Mouse (Mus musculus) lung, embryonic 16.5 days (tissue): ENCODE results near the gene Zcchc2. TPM values are rescaled to one million over a fixed set of nuclear protein-coding genes. Genes with fewer than 3 reads are reported as not detected.

Experiments
- ATAC-seq: fragments of 200-750 bp; cut with Nextera tagmentation; 2 replicates; pipeline ENCODE4 v1.8.0; 2017; ENCODE audit warnings: low read depth, mild to moderate bottlenecking, moderate library complexity
- H3K27ac ChIP-seq: fragments of 300-500 bp; sonication (generic); 2 replicates; pipeline ENCODE4 v1.5.1; 2014; ENCODE audit warnings: mild to moderate bottlenecking, control low read depth, low read length
- H3K27me3 ChIP-seq: fragments of 300-500 bp; sonication (generic); 2 replicates; pipeline ENCODE4 v1.6.1; 2014; ENCODE audit warnings: low read depth, low read length, mixed read lengths; ENCODE audit not compliant: control insufficient read depth, insufficient read depth
- H3K36me3 ChIP-seq: fragments of 300-500 bp; sonication (generic); 2 replicates; pipeline ENCODE4 v1.6.1; 2014; ENCODE audit warnings: low read length; ENCODE audit not compliant: control insufficient read depth, insufficient read depth
- H3K4me1 ChIP-seq: fragments of 300-500 bp; sonication (generic); replicated peaks from 2 replicates; pipeline ENCODE4 v1.6.1; 2014; ENCODE audit warnings: low read length, mixed read lengths; ENCODE audit not compliant: control insufficient read depth, insufficient read depth
- H3K4me2 ChIP-seq: fragments of 300-500 bp; sonication (generic); 2 replicates; pipeline ENCODE4 v1.6.1; 2014; ENCODE audit warnings: low read depth, low read length, control low read depth
- H3K4me3 ChIP-seq: fragments of 300-500 bp; sonication (generic); 2 replicates; pipeline ENCODE4 v1.5.1; 2014; ENCODE audit warnings: mild to moderate bottlenecking, low read length, control low read depth
- H3K9ac ChIP-seq: fragments of 300-500 bp; sonication (generic); 2 replicates; pipeline ENCODE4 v1.6.1; 2014; ENCODE audit warnings: low read length, control low read depth
- H3K9me3 ChIP-seq: fragments of 300-500 bp; sonication (generic); 2 replicates; pipeline ENCODE4 v1.6.1; 2016; ENCODE audit warnings: low read length; ENCODE audit not compliant: control insufficient read depth
- WGBS: fragments of 180-500 bp; shearing (Covaris S2); extraction: QIAGEN DNeasy Blood & Tissue Kit; methylation state at CpG from one replicate; pipeline ENCODE4 v1.1.7; 2014; 5-methylcytosine and 5-hydroxymethylcytosine counted together
- polyA plus RNA-seq: library from polyadenylated mRNA; unstranded; fragments of >200 nt; fragmentation: Nextera tagmentation; extraction: Ambion mirVana; gene quantifications from 2 replicates; pipeline ENCODE4 v1.2.1, GENCODE M21; 2015

Zcchc2 gene
- polyA plus RNA-seq, 1 experiment from 2014 or later: 2.3 TPM

DNA sequence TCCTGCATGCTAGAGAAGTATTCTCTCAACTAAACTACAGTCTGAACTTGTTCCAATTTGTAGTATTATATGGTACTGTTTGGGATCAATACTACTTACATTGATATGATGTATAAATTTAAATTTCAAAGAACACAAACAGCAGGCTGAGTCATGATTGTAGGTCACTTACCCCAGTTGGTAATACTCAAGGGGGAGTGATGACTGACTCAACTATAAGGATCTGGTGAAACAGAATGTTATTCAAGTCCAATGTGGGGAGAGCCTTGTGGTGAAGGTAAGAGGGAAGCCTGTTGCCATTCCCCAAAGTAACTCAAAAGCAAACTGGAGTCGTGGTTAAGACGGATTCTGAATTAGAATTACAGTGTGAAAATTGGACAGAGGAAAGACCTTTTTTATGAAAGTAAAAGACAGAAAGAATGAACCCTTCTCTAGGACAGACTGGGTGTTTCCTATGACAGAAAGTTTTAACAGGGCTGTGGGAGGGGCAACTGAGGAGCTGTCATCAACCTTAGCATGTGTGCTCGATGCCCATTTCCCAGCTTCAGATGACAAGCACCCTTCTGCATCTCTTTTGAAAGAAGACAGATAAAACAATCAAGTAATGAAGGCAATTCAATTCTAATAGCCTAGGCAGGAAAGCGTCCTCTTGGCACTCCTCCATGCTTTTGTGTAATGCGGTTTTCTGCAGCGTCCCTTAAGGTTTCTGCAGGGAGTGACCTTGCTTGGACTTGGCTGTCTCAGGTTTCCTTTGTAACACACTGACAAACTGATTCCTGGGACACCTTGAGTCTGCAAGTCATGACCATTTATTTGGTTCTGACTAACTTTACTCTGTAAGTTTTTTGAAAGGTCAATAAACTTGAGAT is 7.5 kb upstream of the Zcchc2 start:
- Histone ChIP-seq H3K4me1 (peaks cover 3% of the 10 kb centered on the region; the same call in 1 of the 2 replicates), H3K36me3 (no peaks in the 10 kb centered on the region), H3K4me3 (no peak overlapping the region), H3K4me2 (no peak overlapping the region), H3K27ac (no peak overlapping the region), H3K9ac (no peak overlapping the region), H3K27me3 (no peaks in the 10 kb centered on the region), H3K9me3 (no peaks in the 10 kb centered on the region)
- no peak for ATAC-seq
- 45% methylated on average over 6 of the region's 6 CpGs for WGBS

GRCm38 (mm10) chr1:105984172-105984571 is 6.0 kb upstream of the Zcchc2 start:
- H3K4me3 ChIP-seq: no peak overlapping the region
- H3K9me3 ChIP-seq: no peaks in the 10 kb centered on the region
- 92% methylated on average over 3 of the region's 3 CpGs for WGBS
- H3K27ac ChIP-seq: no peak overlapping the region
- ATAC-seq: no peak
- H3K9ac ChIP-seq: no peak overlapping the region
- H3K4me2 ChIP-seq: no peak overlapping the region
- no peaks in the 10 kb centered on the region for H3K36me3 ChIP-seq
- no peaks in the 10 kb centered on the region for H3K27me3 ChIP-seq
- H3K4me1 ChIP-seq: peaks cover 7% of the 10 kb centered on the region

DNA sequence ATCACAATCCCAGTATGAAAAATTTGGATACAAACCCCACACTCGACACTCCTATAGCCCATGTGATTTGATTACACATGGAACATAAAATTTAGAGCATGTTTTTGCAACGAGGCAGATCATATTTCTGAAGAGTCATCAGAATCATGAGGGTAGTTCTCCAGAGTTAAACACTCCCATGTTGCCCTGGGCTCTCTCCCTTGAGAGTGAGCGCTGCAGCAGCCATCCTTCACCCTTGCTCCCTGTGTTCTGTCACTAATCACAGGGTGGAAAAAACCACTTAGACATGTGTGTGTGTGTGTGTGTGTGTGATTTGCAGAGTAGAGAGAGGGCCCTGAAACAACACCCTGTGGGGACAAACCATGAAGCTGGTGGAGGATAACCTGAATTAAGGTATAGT is 2.0 kb upstream of the Zcchc2 start:
- Histone ChIP-seq H3K4me1 (peaks cover 20% of the 10 kb centered on the region), H3K36me3 (no peaks in the 10 kb centered on the region), H3K4me2 (no peak overlapping the region), H3K27me3 (no peaks in the 10 kb centered on the region), H3K9me3 (no peaks in the 10 kb centered on the region), H3K4me3 (no peak overlapping the region), H3K9ac (no peak overlapping the region), H3K27ac (no peak overlapping the region)
- WGBS: 40% methylated on average over 3 of the region's 3 CpGs
- no peak for ATAC-seq

DNA sequence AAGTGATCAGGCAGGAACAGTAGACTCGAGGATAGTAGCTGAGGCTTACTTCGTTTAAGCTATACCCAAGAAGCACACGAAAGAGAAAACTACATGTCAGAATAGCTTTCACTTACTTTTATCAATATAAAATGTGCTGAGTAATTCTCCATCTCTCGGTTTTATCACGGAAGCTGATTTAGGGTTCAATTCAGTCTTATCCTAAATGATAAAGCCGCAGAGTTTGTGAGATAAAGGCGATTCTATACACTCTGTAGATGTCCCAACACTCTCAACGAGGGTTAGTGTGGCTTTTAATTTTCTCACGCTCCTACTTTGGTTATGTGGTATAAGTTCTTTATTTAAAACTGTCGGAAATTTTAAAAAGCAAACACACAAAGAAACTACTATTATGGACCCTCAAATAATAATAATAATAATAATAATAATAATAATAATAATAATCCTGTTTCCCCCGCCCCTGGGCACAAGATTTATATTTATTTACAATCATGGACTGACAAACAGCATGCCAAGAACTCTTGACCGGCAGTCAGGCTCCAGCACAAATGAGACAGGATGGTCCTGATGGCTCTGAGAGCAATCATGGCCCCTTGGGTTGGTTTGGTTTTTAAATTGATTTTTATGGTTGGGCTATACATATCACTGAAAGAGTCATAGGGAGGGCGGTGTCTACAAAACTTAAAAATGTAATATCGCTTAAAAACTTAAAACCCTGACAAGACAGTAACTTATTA is 1.1 kb upstream of the Zcchc2 start:
- H3K4me2 ChIP-seq: peak overlapping the region; percentile 88
- ATAC-seq: no peak
- WGBS: 62% methylated on average over 14 of the region's 14 CpGs
- H3K9me3 ChIP-seq: no peaks in the 10 kb centered on the region
- H3K9ac ChIP-seq: peak overlapping the region; percentile 83
- peaks cover 23% of the 10 kb centered on the region for H3K4me1 ChIP-seq
- H3K36me3 ChIP-seq: no peaks in the 10 kb centered on the region
- peak overlapping the region; percentile 64 for H3K4me3 ChIP-seq
- no peak overlapping the region for H3K27ac ChIP-seq
- H3K27me3 ChIP-seq: no peaks in the 10 kb centered on the region

DNA sequence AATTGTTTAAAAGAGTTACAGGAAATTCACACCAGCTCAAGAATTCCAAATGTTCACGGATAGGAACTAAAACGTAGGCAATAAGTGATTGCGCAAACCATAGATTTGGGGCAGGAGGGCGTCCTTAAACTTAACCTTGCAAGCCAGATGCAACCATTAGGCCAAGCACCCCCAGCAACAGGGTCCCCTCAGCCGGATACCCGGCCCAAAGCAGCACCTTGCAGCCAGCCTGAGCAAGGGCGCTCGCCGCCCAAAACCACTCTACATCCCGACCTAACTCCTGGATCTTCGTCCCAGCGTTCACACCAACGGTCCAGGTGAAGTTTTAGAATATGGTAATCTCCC is 594 bp upstream of the Zcchc2 start:
- no peaks in the 10 kb centered on the region for H3K36me3 ChIP-seq
- H3K9ac ChIP-seq: peak overlapping the region; percentile 83
- peak overlapping the region; percentile 64 for H3K4me3 ChIP-seq
- peaks cover 23% of the 10 kb centered on the region for H3K4me1 ChIP-seq
- H3K4me2 ChIP-seq: peak overlapping the region; percentile 88
- H3K9me3 ChIP-seq: no peaks in the 10 kb centered on the region
- 0 out of 2 replicates have a peak overlapping the region, but pooled peaks have one; percentile 57 for H3K27ac ChIP-seq
- under 1% methylated on average over 13 of the region's 13 CpGs for WGBS
- no peak; the same call in 1 of the 2 replicates for ATAC-seq
- no peaks in the 10 kb centered on the region for H3K27me3 ChIP-seq

GRCm38 (mm10) chr1:105990911-105991761 is 930 bp downstream of the Zcchc2 start:
- H3K4me3 ChIP-seq: peak overlapping the region; percentile 64
- peak overlapping the region; percentile 96 for H3K27ac ChIP-seq
- no peaks in the 10 kb centered on the region for H3K27me3 ChIP-seq
- no peaks in the 10 kb centered on the region for H3K9me3 ChIP-seq
- peak; percentile 49 for ATAC-seq
- peak overlapping the region; percentile 74 for H3K9ac ChIP-seq
- peaks cover 23% of the 10 kb centered on the region for H3K4me1 ChIP-seq
- H3K4me2 ChIP-seq: peak overlapping the region; percentile 98
- WGBS: under 1% methylated on average over 71 of the region's 104 CpGs
- no peaks in the 10 kb centered on the region for H3K36me3 ChIP-seq

DNA sequence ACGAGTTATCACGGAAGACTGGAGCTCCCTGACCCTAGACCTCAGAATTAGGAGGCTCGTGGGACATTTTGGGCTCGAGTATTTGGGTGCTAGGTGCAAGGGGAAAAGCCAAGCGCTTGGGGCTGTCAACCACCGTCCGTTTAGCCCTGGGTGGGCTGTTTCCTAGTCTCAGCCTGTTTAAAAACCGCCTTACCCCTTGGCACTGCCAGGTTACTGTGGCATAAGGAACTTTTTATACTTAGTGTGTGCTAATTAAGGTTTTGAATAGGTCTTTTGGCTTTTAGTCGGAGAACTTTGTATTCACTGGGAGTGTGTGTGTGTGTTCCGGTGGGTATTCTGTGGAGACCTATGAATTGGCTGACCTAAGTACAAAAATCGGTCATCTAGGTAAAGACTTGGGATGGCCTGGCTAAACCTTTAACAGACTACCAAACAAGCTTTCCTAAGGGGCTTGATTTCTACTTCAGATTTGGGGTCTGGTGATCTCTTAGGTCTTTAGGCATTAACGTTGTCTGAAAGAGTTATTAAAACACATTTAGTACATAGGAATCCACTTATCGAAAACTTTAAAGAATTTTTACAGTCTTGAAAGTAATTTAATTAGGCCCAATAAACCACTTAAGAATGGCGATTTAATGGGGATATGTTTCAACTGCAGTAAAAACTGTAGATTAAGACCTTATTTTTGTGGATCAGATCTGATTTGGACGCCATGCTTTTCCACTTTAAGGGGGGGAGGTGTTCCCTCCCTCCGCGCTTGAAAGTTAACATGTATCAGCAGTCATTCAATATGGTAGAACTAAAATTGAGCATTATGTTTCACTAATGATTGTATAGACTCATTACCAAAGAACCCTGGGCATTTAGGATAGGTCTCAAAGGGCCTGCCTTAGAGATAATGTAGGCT is 2.0 kb downstream of the Zcchc2 start:
- no peaks in the 10 kb centered on the region for H3K27me3 ChIP-seq
- no peak overlapping the region; the same call in 1 of the 2 replicates for H3K27ac ChIP-seq
- H3K36me3 ChIP-seq: no peaks in the 10 kb centered on the region
- no peaks in the 10 kb centered on the region for H3K9me3 ChIP-seq
- peak overlapping the region; percentile 98 for H3K4me2 ChIP-seq
- H3K4me3 ChIP-seq: peak overlapping the region; percentile 64
- peaks cover 26% of the 10 kb centered on the region for H3K4me1 ChIP-seq
- H3K9ac ChIP-seq: peak overlapping the region; percentile 74
- 34% methylated on average over 17 of the region's 17 CpGs for WGBS
- ATAC-seq: no peak

DNA sequence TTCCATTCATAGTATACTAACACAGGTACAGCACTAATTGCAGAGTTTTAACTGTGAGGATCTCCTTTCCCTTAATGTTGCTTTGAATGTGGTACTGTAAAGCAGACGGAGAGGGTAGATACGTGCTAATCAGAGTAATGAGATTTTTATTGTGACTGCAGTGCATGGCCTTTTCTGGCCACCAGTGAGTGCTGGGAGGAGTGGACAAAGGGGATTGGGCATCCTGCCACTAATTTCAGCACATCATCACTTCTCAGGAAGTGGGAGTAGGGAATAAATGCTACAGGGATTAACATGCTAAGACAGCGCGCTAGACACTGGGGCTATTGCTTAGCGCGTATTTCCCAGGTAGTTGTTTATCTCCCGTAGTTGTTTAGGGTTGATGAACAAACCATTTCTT is 3.0 kb downstream of the Zcchc2 start:
- WGBS: 7% methylated on average over 7 of the region's 7 CpGs
- ATAC-seq: no peak
- Histone ChIP-seq H3K27me3 (no peaks in the 10 kb centered on the region), H3K4me1 (peaks cover 28% of the 10 kb centered on the region), H3K4me3 (peak overlapping the region; percentile 64), H3K9ac (peak overlapping the region; percentile 74), H3K36me3 (no peaks in the 10 kb centered on the region), H3K27ac (peak overlapping the region; percentile 41; the same call in 1 of the 2 replicates), H3K4me2 (peak overlapping the region; percentile 98), H3K9me3 (no peaks in the 10 kb centered on the region)
